Mouse (Mus musculus) T-helper 17 cell (primary cell): ENCODE measurements around the gene Cd59b.
"Not testable (repeated sequence)": the region's sequence is repeated elsewhere in the genome, so short reads cannot be mapped to it uniquely, and the experiment has no call there.

ENCODE experiments used
- in situ Hi-C, 2 experiments: fragments of 300-600 bp; cut with MboI, MseI; formaldehyde crosslinking; loops; 1 replicate in 1 of 2; 2 replicates in 1 of 2; pipeline ENCODE4 v1.15.1; 2025; ENCODE audit warnings: high pct_unique_total_duplicates in 2 of 2

Gene Cd59b

GRCm38 (mm10) chr2:104064152-104064551 lies 5.5 kb upstream of the Cd59b start:
- in situ Hi-C loops: no loop called here

- in situ Hi-C loops: not testable (repeated sequence)
These were observed 4.1 kb upstream of the Cd59b start, which contains the start of gene Gm10912 for GRCm38 (mm10) chr2:104065526-104065925. Gm10912 (plus strand) TSS chr2:104065826.

- in situ Hi-C loops: not testable (repeated sequence)
These were observed 1.2 kb upstream of the Cd59b start, which contains the start of gene Gm10799 for GRCm38 (mm10) chr2:104068450-104068849. Gm10799 (minus strand) TSS chr2:104068550.

GRCm38 (mm10) chr2:104078285-104078684 lies 8.6 kb downstream of the Cd59b start:
- in situ Hi-C loops: loop anchor here in 1 of 2 experiments (10.0 kb wide), 1 partner anchor 1143 kb away; no protein-coding TSS in a partner anchor

GRCm38 (mm10) chr2:104081436-104082050 lies 11.9 kb downstream of the Cd59b start:
- in situ Hi-C loops: loop anchor here in 1 of 2 experiments (10.0 kb wide), 1 partner anchor 1307 kb away; no protein-coding TSS in a partner anchor

GRCm38 (mm10) chr2:104082474-104082873 lies 12.8 kb downstream of the Cd59b start:
- in situ Hi-C loops: loop anchor here in 1 of 2 experiments (10.0 kb wide), 1 partner anchor 1308 kb away; no protein-coding TSS in a partner anchor

- in situ Hi-C loops: loop anchor here in 1 of 2 experiments (10.0 kb wide), 1 partner anchor 1309 kb away; no protein-coding TSS in a partner anchor
These were observed 14.4 kb downstream of the Cd59b start for GRCm38 (mm10) chr2:104084027-104084426.

GRCm38 (mm10) chr2:104087562-104087961 lies 17.9 kb downstream of the Cd59b start:
- in situ Hi-C loops: loop anchor here in 1 of 2 experiments (10.0 kb wide), 1 partner anchor 1313 kb away; no protein-coding TSS in a partner anchor

- in situ Hi-C loops: no loop called here
These were observed 23.7 kb downstream of the Cd59b start for GRCm38 (mm10) chr2:104093305-104093704.

GRCm38 (mm10) chr2:104095741-104096213 lies 26.1 kb downstream of the Cd59b start, which contains the start of gene Cd59a:
Cd59a (plus strand) TSS chr2:104095801.
- in situ Hi-C loops: no loop called here

GRCm38 (mm10) chr2:104096256-104096655 lies 26.6 kb downstream of the Cd59b start:
- in situ Hi-C loops: no loop called here

- in situ Hi-C loops: not testable (repeated sequence)
These were observed 27.1 kb downstream of the Cd59b start for GRCm38 (mm10) chr2:104096796-104097195.

- in situ Hi-C loops: not testable (repeated sequence)
These were observed 27.7 kb downstream of the Cd59b start for GRCm38 (mm10) chr2:104097396-104097795.

GRCm38 (mm10) chr2:104098529-104099230 lies 29.0 kb downstream of the Cd59b start:
- in situ Hi-C loops: no loop called here

GRCm38 (mm10) chr2:104099231-104099585 lies 29.6 kb downstream of the Cd59b start:
- in situ Hi-C loops: no loop called here

- in situ Hi-C loops: no loop called here
These were observed 30.3 kb downstream of the Cd59b start for GRCm38 (mm10) chr2:104099946-104100345.

GRCm38 (mm10) chr2:104104800-104105199 lies 35.2 kb downstream of the Cd59b start:
- in situ Hi-C loops: no loop called here

- in situ Hi-C loops: not testable (repeated sequence)
These were observed 39.4 kb downstream of the Cd59b start for GRCm38 (mm10) chr2:104109021-104109420.

GRCm38 (mm10) chr2:104109528-104109927 lies 39.9 kb downstream of the Cd59b start:
- in situ Hi-C loops: no loop called here

- in situ Hi-C loops: loop anchor here in 1 of 2 experiments (10.0 kb wide), 1 partner anchor 665 kb away; no protein-coding TSS in a partner anchor
These were observed 40.4 kb downstream of the Cd59b start for GRCm38 (mm10) chr2:104110031-104110430.

- in situ Hi-C loops: loop anchor here in 1 of 2 experiments (10.0 kb wide), 1 partner anchor 666 kb away; no protein-coding TSS in a partner anchor
These were observed 41.6 kb downstream of the Cd59b start for GRCm38 (mm10) chr2:104111170-104111797.
